Mouse (Mus musculus) midbrain, postnatal 0 days (tissue): ENCODE results near the gene Dppa5a. TPM values are rescaled to one million over a fixed set of nuclear protein-coding genes. Genes with fewer than 3 reads are reported as not detected.

ENCODE experiments used
- ATAC-seq: fragments of 200-750 bp; cut with Nextera tagmentation; 2 replicates; pipeline ENCODE4 v1.8.0; 2017; ENCODE audit warnings: moderate number of reproducible peaks, mild to moderate bottlenecking, moderate TSS enrichment, moderate library complexity; ENCODE audit not compliant: low FRiP score
- DNase-seq: peaks from one replicate; pipeline ENCODE4 v3.0.0-alpha.2; 2015; ENCODE audit warnings: low spot score
- H3K27ac ChIP-seq: fragments of 300-500 bp; sonication (generic); 2 replicates; pipeline ENCODE4 v1.5.1; 2014; ENCODE audit warnings: low read depth, mild to moderate bottlenecking, low read length, mixed read lengths
- H3K27me3 ChIP-seq: fragments of 300-500 bp; sonication (generic); 2 replicates; pipeline ENCODE4 v1.6.1; 2014; ENCODE audit warnings: low read length, control low read depth, mixed read lengths; ENCODE audit not compliant: insufficient read depth
- H3K36me3 ChIP-seq: fragments of 300-500 bp; sonication (generic); 2 replicates; pipeline ENCODE4 v1.6.1; 2014; ENCODE audit warnings: low read length, control low read depth, mixed read lengths; ENCODE audit not compliant: insufficient read depth
- H3K4me1 ChIP-seq: fragments of 300-500 bp; sonication (generic); 2 replicates; pipeline ENCODE4 v1.6.1; 2014; ENCODE audit warnings: mild to moderate bottlenecking, control low read depth, antibody characterized with exemption, low read length, mixed read lengths; ENCODE audit not compliant: insufficient read depth
- H3K4me2 ChIP-seq: fragments of 300-500 bp; sonication (generic); 2 replicates; pipeline ENCODE4 v1.6.1; 2014; ENCODE audit warnings: low read depth, mild to moderate bottlenecking, low read length, mixed read lengths; ENCODE audit not compliant: poor library complexity, severe bottlenecking
- H3K4me3 ChIP-seq: fragments of 300-500 bp; sonication (generic); 2 replicates; pipeline ENCODE4 v1.5.1; 2014; ENCODE audit warnings: low read depth, mild to moderate bottlenecking, low read length, moderate library complexity
- H3K9ac ChIP-seq: fragments of 300-500 bp; sonication (generic); replicated peaks from 2 replicates; pipeline ENCODE4 v1.6.1; 2014; ENCODE audit warnings: mild to moderate bottlenecking, low read length, moderate library complexity, mixed read lengths; ENCODE audit not compliant: poor library complexity, severe bottlenecking
- H3K9me3 ChIP-seq: fragments of 300-500 bp; sonication (generic); 2 replicates; pipeline ENCODE4 v1.6.1; 2016; ENCODE audit warnings: low read length, control low read depth
- CTCF ChIP-seq: IDR thresholded peaks from 2 replicates; pipeline ENCODE4 v1.5.1; 2016; ENCODE audit warnings: antibody characterized with exemption, mild to moderate bottlenecking
- WGBS: fragments of 180-500 bp; shearing (Covaris S2); extraction: QIAGEN DNeasy Blood & Tissue Kit; methylation state at CpG from one replicate; pipeline ENCODE4 v1.1.7; 2014; 5-methylcytosine and 5-hydroxymethylcytosine counted together
- polyA plus RNA-seq: library from polyadenylated mRNA; unstranded; fragments of >200 nt; fragmentation: Nextera tagmentation; extraction: Ambion mirVana; gene quantifications from 2 replicates; pipeline ENCODE4 v1.2.1, GENCODE M21; 2015
- total RNA-seq: library from RNA; depleted of rRNA; stranded (reverse); fragments of >200 nt; gene quantifications from 2 replicates; pipeline ENCODE4 v1.2.3, GENCODE M21; 2014

Dppa5a gene
- total and polyA plus RNA-seq, 2 experiments from 2014 or later = 3.1 to 9.5 TPM

DNA sequence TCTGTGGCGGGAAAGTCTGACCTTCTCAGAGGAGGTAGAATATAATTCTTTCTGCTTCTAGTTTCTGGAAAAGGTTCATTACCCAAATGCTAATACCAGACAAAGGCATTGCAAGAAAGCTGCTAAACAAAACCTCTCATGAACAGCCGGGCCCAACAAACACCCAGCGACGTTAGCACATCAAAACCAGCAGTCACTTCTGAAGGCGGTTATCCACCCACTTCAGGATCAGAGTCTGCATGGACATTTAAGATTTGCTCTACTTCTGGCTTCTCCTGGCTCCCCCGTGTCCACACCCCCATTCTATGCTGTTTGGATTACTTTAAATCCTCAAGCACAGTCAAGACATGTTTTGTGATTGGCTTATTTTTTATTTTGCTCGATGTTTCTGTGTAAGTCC, 26.6 kb upstream of the Dppa5a start:
- TF ChIP-seq CTCF = no peak
- Histone ChIP-seq H3K27me3 (peaks cover 42% of the 10 kb centered on the region), H3K9me3 (no peaks in the 10 kb centered on the region), H3K4me2 (no peak overlapping the region), H3K4me1 (no peaks in the 10 kb centered on the region), H3K36me3 (no peaks in the 10 kb centered on the region), H3K27ac (no peak overlapping the region), H3K4me3 (no peak overlapping the region), H3K9ac (no peak overlapping the region)
- ATAC-seq = no peak
- no peak for DNase-seq
- WGBS = 69% methylated on average over 7 of the region's 7 CpGs

DNA sequence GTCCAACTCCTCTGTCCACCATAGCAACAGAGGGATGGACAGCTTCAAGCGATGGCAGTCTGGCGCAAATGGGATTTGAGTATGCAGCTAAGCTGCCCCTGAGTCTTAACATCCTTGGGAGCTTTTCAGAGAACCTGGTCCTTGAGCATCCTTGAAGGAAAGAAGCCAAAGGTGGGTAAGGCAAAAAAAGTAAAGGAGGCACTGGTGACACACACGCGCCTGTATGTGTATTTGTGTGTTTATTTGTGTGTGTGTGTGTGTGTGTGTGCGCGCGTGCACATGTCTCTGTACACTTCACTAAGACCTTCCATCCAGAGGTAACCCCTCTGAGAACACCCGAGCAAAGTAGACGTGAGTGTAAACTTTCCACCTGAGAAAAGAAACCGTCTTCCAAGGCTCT, 25.8 kb upstream of the Dppa5a start:
- Histone ChIP-seq H3K4me1 (no peaks in the 10 kb centered on the region), H3K9me3 (no peaks in the 10 kb centered on the region), H3K4me3 (no peak overlapping the region), H3K27me3 (peaks cover 42% of the 10 kb centered on the region), H3K4me2 (no peak overlapping the region), H3K9ac (no peak overlapping the region), H3K27ac (no peak overlapping the region), H3K36me3 (no peaks in the 10 kb centered on the region)
- no peak for TF ChIP-seq CTCF
- ATAC-seq (no peak), DNase-seq (no peak)
- WGBS = 91% methylated on average over 10 of the region's 10 CpGs

DNA sequence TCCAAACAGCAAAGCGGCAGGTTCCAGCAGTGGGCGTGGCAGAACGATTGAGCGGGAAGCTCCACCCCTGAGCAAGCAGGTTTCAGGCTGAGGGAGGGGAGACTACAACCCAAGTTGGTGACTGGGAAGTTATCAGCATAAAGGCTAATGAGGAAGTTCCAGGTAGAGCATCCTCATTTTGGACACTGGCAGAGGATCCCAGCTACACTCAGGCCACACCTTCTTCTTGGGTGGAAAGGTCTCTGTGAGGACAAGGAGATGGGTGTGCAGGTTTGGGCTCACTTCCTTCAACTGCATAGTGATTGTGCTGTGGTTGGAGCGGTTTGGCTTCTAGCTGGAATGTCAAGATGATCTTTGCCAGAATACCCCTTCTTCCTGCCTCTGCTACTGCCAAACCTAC, 22.0 kb upstream of the Dppa5a start:
- 60% methylated on average over 5 of the region's 5 CpGs for WGBS
- no peak for TF ChIP-seq CTCF

DNA sequence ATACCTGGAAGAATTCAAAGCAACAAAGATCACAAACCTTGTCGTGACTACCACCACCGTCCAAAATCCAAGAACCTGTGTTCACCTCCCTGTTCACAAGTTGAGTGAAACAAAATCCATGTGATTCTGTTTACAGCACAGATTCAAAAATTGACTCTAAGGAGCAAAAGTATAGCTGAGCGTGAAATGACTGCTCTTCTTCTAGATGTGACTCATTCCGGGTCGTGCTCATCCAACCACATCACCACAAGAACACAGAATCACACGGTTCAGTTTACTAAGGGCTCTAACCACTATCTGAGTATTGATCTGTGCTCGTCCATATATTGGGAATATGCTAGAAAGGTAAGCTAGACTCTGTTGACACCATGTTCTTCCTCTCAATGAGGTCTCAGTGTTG, 19.0 kb upstream of the Dppa5a start:
- ATAC-seq = no peak
- no peaks in the 10 kb centered on the region for H3K36me3 ChIP-seq
- H3K4me3 ChIP-seq = no peak overlapping the region
- no peak overlapping the region for H3K9ac ChIP-seq
- DNase-seq = no peak
- no peak overlapping the region for H3K4me2 ChIP-seq
- no peaks in the 10 kb centered on the region for H3K9me3 ChIP-seq
- no peak overlapping the region for H3K27ac ChIP-seq
- TF ChIP-seq CTCF = no peak
- H3K4me1 ChIP-seq = no peaks in the 10 kb centered on the region
- peaks cover 3% of the 10 kb centered on the region; the same call in 1 of the 2 replicates for H3K27me3 ChIP-seq
- 90% methylated on average over 7 of the region's 7 CpGs for WGBS

More for the DNA sequence above, 22.0 kb upstream of the Dppa5a start:
- ATAC-seq (no peak), DNase-seq (no peak)
- Histone ChIP-seq H3K9ac (no peak overlapping the region), H3K27ac (no peak overlapping the region), H3K36me3 (no peaks in the 10 kb centered on the region), H3K9me3 (no peaks in the 10 kb centered on the region), H3K4me1 (no peaks in the 10 kb centered on the region), H3K27me3 (peaks cover 21% of the 10 kb centered on the region), H3K4me2 (no peak overlapping the region), H3K4me3 (no peak overlapping the region)

DNA sequence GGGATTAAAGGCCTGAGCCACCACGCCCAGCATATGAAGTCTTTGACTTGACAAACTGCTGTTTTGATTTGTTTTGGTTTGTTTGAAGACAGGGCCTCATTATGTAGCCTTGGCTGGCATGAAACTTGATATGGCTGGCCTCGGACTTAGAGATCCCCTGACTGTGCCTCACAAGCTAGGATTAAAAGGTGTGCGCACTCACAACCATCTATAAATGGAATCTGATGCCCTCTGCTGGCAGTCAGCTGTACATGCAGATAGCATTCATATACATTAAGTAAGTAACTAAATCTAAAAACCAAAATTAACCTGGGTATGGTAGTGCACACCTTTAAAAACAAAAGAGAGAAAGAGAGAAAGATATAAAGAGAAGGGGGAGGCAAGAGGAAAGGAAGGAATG, 17.9 kb upstream of the Dppa5a start:
- no peak overlapping the region for H3K27ac ChIP-seq
- TF ChIP-seq CTCF = peak; percentile 63
- no peaks in the 10 kb centered on the region for H3K9me3 ChIP-seq
- ATAC-seq = no peak
- H3K27me3 ChIP-seq = no peaks in the 10 kb centered on the region
- no peak overlapping the region for H3K4me3 ChIP-seq
- no peak overlapping the region for H3K9ac ChIP-seq
- H3K4me1 ChIP-seq = no peaks in the 10 kb centered on the region
- DNase-seq = no peak
- no peaks in the 10 kb centered on the region for H3K36me3 ChIP-seq
- 53% methylated on average over 3 of the region's 3 CpGs for WGBS
- no peak overlapping the region for H3K4me2 ChIP-seq

DNA sequence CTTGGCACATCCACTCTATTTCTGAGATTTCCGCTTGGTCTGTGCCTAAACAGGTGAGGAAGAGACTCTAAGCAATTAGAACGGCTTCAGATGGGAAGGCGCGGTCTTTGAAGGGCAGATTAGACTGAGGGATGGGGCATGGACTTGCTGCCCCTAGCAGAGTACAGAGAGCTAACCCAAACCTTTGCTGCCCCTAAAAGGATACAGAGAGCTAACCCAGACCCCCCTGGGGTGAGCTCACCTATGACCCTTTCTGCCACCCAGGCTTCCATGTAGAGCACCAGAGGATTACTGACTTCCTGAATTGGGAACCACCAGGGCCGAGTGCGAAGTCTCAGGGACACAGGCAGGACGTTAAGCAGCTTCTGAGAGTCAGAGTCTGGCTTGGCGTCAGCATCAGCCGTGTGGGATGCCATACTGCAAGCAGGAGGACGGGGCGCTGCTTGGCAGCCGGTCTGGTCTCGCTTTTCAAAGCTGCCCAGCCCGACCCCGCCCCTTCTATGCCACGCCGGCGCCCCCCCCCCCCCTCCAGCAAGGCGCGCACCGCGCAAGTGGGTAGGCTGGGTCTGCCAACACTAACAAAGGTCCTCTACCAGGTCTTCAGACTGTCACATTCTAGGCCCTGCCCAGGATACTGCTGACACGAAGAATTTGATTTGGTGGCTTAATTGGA, 10.3 kb upstream of the Dppa5a start, which contains the start of gene Ooep:
TSS of gene Ooep (minus strand) at position 613 of the 673 bp plus-strand sequence.
- peak; percentile 92 for ATAC-seq
- H3K9ac ChIP-seq = peak within 1 kb of the TSS; percentile 55
- DNase-seq = peak; percentile 83
- TF ChIP-seq CTCF = peak; percentile 20; the same call in 1 of the 2 replicates
- H3K4me2 ChIP-seq = peak within 1 kb of the TSS; percentile 63
- no peaks in the 10 kb centered on the region for H3K9me3 ChIP-seq
- H3K36me3 ChIP-seq = no peaks in the 10 kb centered on the region
- peak within 1 kb of the TSS; percentile 71 for H3K27ac ChIP-seq
- H3K4me3 ChIP-seq = peak within 1 kb of the TSS; percentile 36
- 3% methylated on average over 20 of the region's 23 CpGs for WGBS
- no peaks in the 10 kb centered on the region for H3K27me3 ChIP-seq
- peaks cover 7% of the 10 kb centered on the region; the same call in 1 of the 2 replicates for H3K4me1 ChIP-seq
